Mouse (Mus musculus) midbrain, postnatal 0 days (tissue): ENCODE results near the gene Foxp1. TPM values are rescaled to one million over a fixed set of nuclear protein-coding genes. Genes with fewer than 3 reads are reported as not detected.

Source experiments
- ATAC-seq: fragments of 200-750 bp; cut with Nextera tagmentation; 2 replicates; pipeline ENCODE4 v1.8.0; 2017; ENCODE audit warnings: moderate number of reproducible peaks, mild to moderate bottlenecking, moderate TSS enrichment, moderate library complexity; ENCODE audit not compliant: low FRiP score
- DNase-seq: peaks from one replicate; pipeline ENCODE4 v3.0.0-alpha.2; 2015; ENCODE audit warnings: low spot score
- H3K27ac ChIP-seq: fragments of 300-500 bp; sonication (generic); 2 replicates; pipeline ENCODE4 v1.5.1; 2014; ENCODE audit warnings: low read depth, mild to moderate bottlenecking, low read length, mixed read lengths
- H3K27me3 ChIP-seq: fragments of 300-500 bp; sonication (generic); 2 replicates; pipeline ENCODE4 v1.6.1; 2014; ENCODE audit warnings: low read length, control low read depth, mixed read lengths; ENCODE audit not compliant: insufficient read depth
- H3K36me3 ChIP-seq: fragments of 300-500 bp; sonication (generic); 2 replicates; pipeline ENCODE4 v1.6.1; 2014; ENCODE audit warnings: low read length, control low read depth, mixed read lengths; ENCODE audit not compliant: insufficient read depth
- H3K4me1 ChIP-seq: fragments of 300-500 bp; sonication (generic); 2 replicates; pipeline ENCODE4 v1.6.1; 2014; ENCODE audit warnings: mild to moderate bottlenecking, control low read depth, antibody characterized with exemption, low read length, mixed read lengths; ENCODE audit not compliant: insufficient read depth
- H3K4me2 ChIP-seq: fragments of 300-500 bp; sonication (generic); 2 replicates; pipeline ENCODE4 v1.6.1; 2014; ENCODE audit warnings: low read depth, mild to moderate bottlenecking, low read length, mixed read lengths; ENCODE audit not compliant: poor library complexity, severe bottlenecking
- H3K4me3 ChIP-seq: fragments of 300-500 bp; sonication (generic); 2 replicates; pipeline ENCODE4 v1.5.1; 2014; ENCODE audit warnings: low read depth, mild to moderate bottlenecking, low read length, moderate library complexity
- H3K9ac ChIP-seq: fragments of 300-500 bp; sonication (generic); replicated peaks from 2 replicates; pipeline ENCODE4 v1.6.1; 2014; ENCODE audit warnings: mild to moderate bottlenecking, low read length, moderate library complexity, mixed read lengths; ENCODE audit not compliant: poor library complexity, severe bottlenecking
- H3K9me3 ChIP-seq: fragments of 300-500 bp; sonication (generic); 2 replicates; pipeline ENCODE4 v1.6.1; 2016; ENCODE audit warnings: low read length, control low read depth
- CTCF ChIP-seq: IDR thresholded peaks from 2 replicates; pipeline ENCODE4 v1.5.1; 2016; ENCODE audit warnings: antibody characterized with exemption, mild to moderate bottlenecking
- WGBS: fragments of 180-500 bp; shearing (Covaris S2); extraction: QIAGEN DNeasy Blood & Tissue Kit; methylation state at CpG from one replicate; pipeline ENCODE4 v1.1.7; 2014; 5-methylcytosine and 5-hydroxymethylcytosine counted together
- polyA plus RNA-seq: library from polyadenylated mRNA; unstranded; fragments of >200 nt; fragmentation: Nextera tagmentation; extraction: Ambion mirVana; gene quantifications from 2 replicates; pipeline ENCODE4 v1.2.1, GENCODE M21; 2015
- total RNA-seq: library from RNA; depleted of rRNA; stranded (reverse); fragments of >200 nt; gene quantifications from 2 replicates; pipeline ENCODE4 v1.2.3, GENCODE M21; 2014

Gene Foxp1
- total and polyA plus RNA-seq, 2 experiments from 2014 or later, result 71.1 to 74.3 TPM

- Histone ChIP-seq H3K36me3 (no peaks in the 10 kb centered on the region), H3K27me3 (no peaks in the 10 kb centered on the region), H3K4me1 (no peaks in the 10 kb centered on the region), H3K9me3 (no peaks in the 10 kb centered on the region), H3K27ac (no peak overlapping the region), H3K9ac (no peak overlapping the region), H3K4me2 (no peak overlapping the region), H3K4me3 (no peak overlapping the region)
- 93% methylated on average over 2 of the region's 2 CpGs for WGBS
- DNase-seq, result no peak
- TF ChIP-seq CTCF, result no peak
- ATAC-seq, result no peak
Measured at GRCm38 (mm10) chr6:99502727-99503126, 19.8 kb downstream of the Foxp1 start.

- no peak for TF ChIP-seq CTCF
- no peaks in the 10 kb centered on the region for H3K9me3 ChIP-seq
- WGBS, result 89% methylated on average over 6 of the region's 6 CpGs
- H3K27ac ChIP-seq, result no peak overlapping the region
- H3K36me3 ChIP-seq, result no peaks in the 10 kb centered on the region
- no peaks in the 10 kb centered on the region for H3K4me1 ChIP-seq
- no peak overlapping the region for H3K9ac ChIP-seq
- H3K4me2 ChIP-seq, result no peak overlapping the region
- ATAC-seq, result no peak
- no peaks in the 10 kb centered on the region for H3K27me3 ChIP-seq
- DNase-seq, result no peak
- H3K4me3 ChIP-seq, result no peak overlapping the region
Measured at GRCm38 (mm10) chr6:99502314-99502713, 20.2 kb downstream of the Foxp1 start.

GRCm38 (mm10) chr6:99500570-99501270 lies 21.8 kb downstream of the Foxp1 start:
- WGBS, result 93% methylated on average over 3 of the region's 3 CpGs
- H3K4me2 ChIP-seq, result no peak overlapping the region
- H3K36me3 ChIP-seq, result no peaks in the 10 kb centered on the region
- no peaks in the 10 kb centered on the region for H3K27me3 ChIP-seq
- no peak overlapping the region for H3K4me3 ChIP-seq
- H3K9me3 ChIP-seq, result no peaks in the 10 kb centered on the region
- DNase-seq (no peak), ATAC-seq (no peak)
- no peaks in the 10 kb centered on the region for H3K4me1 ChIP-seq
- H3K9ac ChIP-seq, result no peak overlapping the region
- no peak for TF ChIP-seq CTCF
- no peak overlapping the region for H3K27ac ChIP-seq

- 91% methylated on average over 7 of the region's 7 CpGs for WGBS
Measured at GRCm38 (mm10) chr6:99498082-99498481, 24.4 kb downstream of the Foxp1 start.

GRCm38 (mm10) chr6:99496114-99496513 lies 26.4 kb downstream of the Foxp1 start:
- Histone ChIP-seq H3K27ac (no peak overlapping the region), H3K4me2 (no peak overlapping the region), H3K36me3 (no peaks in the 10 kb centered on the region), H3K4me1 (no peaks in the 10 kb centered on the region), H3K9ac (no peak overlapping the region), H3K4me3 (no peak overlapping the region), H3K9me3 (no peaks in the 10 kb centered on the region), H3K27me3 (no peaks in the 10 kb centered on the region)
- 70% methylated on average over 5 of the region's 5 CpGs for WGBS
- DNase-seq, result no peak
- TF ChIP-seq CTCF, result no peak
- no peak for ATAC-seq

More at GRCm38 (mm10) chr6:99498082-99498481, 24.4 kb downstream of the Foxp1 start:
- DNase-seq (no peak), ATAC-seq (no peak)
- Histone ChIP-seq H3K4me2 (no peak overlapping the region), H3K4me3 (no peak overlapping the region), H3K27me3 (no peaks in the 10 kb centered on the region), H3K9ac (no peak overlapping the region), H3K4me1 (no peaks in the 10 kb centered on the region), H3K27ac (no peak overlapping the region), H3K36me3 (no peaks in the 10 kb centered on the region), H3K9me3 (no peaks in the 10 kb centered on the region)
- no peak for TF ChIP-seq CTCF

- no peaks in the 10 kb centered on the region for H3K36me3 ChIP-seq
- no peak overlapping the region for H3K4me2 ChIP-seq
- DNase-seq, result no peak
- no peak overlapping the region for H3K9ac ChIP-seq
- no peaks in the 10 kb centered on the region for H3K9me3 ChIP-seq
- no peaks in the 10 kb centered on the region for H3K27me3 ChIP-seq
- no peak; the same call in 1 of the 2 replicates for TF ChIP-seq CTCF
- no peak overlapping the region for H3K4me3 ChIP-seq
- H3K4me1 ChIP-seq, result no peaks in the 10 kb centered on the region
- H3K27ac ChIP-seq, result no peak overlapping the region
- ATAC-seq, result no peak
- WGBS, result 43% methylated on average over 3 of the region's 3 CpGs
Measured at GRCm38 (mm10) chr6:99492937-99493336, 29.6 kb downstream of the Foxp1 start.
